Mouse (Mus musculus) intestine, embryonic 14.5 days (tissue): ENCODE measurements around the gene Lysmd3. TPM values are rescaled to one million over a fixed set of nuclear protein-coding genes. Genes with fewer than 3 reads are reported as not detected.
A peak's percentile ranks its signal among the peaks of the same experiment; 100 is the strongest.
"Not testable (repeated sequence)": the region's sequence is repeated elsewhere in the genome, so short reads cannot be mapped to it uniquely, and the experiment has no call there.

Experiments used
- ATAC-seq: fragments of 200-750 bp; cut with Nextera tagmentation; replicated peaks from 2 replicates; pipeline ENCODE4 v1.8.0; 2017; ENCODE audit warnings: low read depth, moderate number of reproducible peaks, moderate TSS enrichment, moderate library complexity; ENCODE audit not compliant: low FRiP score, low TSS enrichment
- DNase-seq: peaks from one replicate; pipeline ENCODE4 v3.0.0-alpha.2; 2018; ENCODE audit warnings: low spot score
- H3K27ac ChIP-seq: fragments of 300-500 bp; sonication (generic); 2 replicates; pipeline ENCODE4 v1.5.1; 2014; ENCODE audit warnings: low read depth, mild to moderate bottlenecking, control low read depth
- H3K27me3 ChIP-seq: fragments of 300-500 bp; sonication (generic); replicated peaks from 2 replicates; pipeline ENCODE4 v1.6.1; 2014; ENCODE audit warnings: low read length, control low read depth; ENCODE audit not compliant: control insufficient read depth, insufficient read depth
- H3K36me3 ChIP-seq: fragments of 300-500 bp; sonication (generic); 2 replicates; pipeline ENCODE4 v1.6.1; 2014; ENCODE audit warnings: low read length, control low read depth; ENCODE audit not compliant: control insufficient read depth, insufficient read depth
- H3K4me1 ChIP-seq: fragments of 300-500 bp; sonication (generic); replicated peaks from 2 replicates; pipeline ENCODE4 v1.6.1; 2014; ENCODE audit warnings: low read length, control low read depth, mixed read lengths; ENCODE audit not compliant: control insufficient read depth, insufficient read depth
- H3K4me2 ChIP-seq: fragments of 300-500 bp; sonication (generic); 2 replicates; pipeline ENCODE4 v1.6.1; 2014; ENCODE audit warnings: low read length
- H3K4me3 ChIP-seq: fragments of 300-500 bp; sonication (generic); 2 replicates; pipeline ENCODE4 v1.5.1; 2014; ENCODE audit warnings: low read depth, low read length, control low read depth, mixed read lengths
- H3K9ac ChIP-seq: fragments of 300-500 bp; sonication (generic); 2 replicates; pipeline ENCODE4 v1.6.1; 2014; ENCODE audit warnings: mild to moderate bottlenecking, low read length
- H3K9me3 ChIP-seq: fragments of 300-500 bp; sonication (generic); 2 replicates; pipeline ENCODE4 v1.6.1; 2016; ENCODE audit warnings: low read length, control low read depth; ENCODE audit not compliant: control insufficient read depth
- WGBS: fragments of 180-500 bp; shearing (Covaris S2); extraction: QIAGEN DNeasy Blood & Tissue Kit; methylation state at CpG from one replicate; pipeline ENCODE4 v1.1.7; 2014; 5-methylcytosine and 5-hydroxymethylcytosine counted together
- polyA plus RNA-seq: library from polyadenylated mRNA; unstranded; fragments of >200 nt; fragmentation: Nextera tagmentation; extraction: Ambion mirVana; gene quantifications from 2 replicates; pipeline ENCODE4 v1.2.1, GENCODE M21; 2014

The Lysmd3 gene
- polyA plus RNA-seq, 1 experiment from 2014 or later, result 25.0 TPM

- Histone ChIP-seq H3K9ac (no peak overlapping the region), H3K36me3 (no peaks in the 10 kb centered on the region), H3K27ac (no peak overlapping the region), H3K4me1 (peaks cover 10% of the 10 kb centered on the region; the same call in 1 of the 2 replicates), H3K4me2 (0 out of 2 replicates have a peak overlapping the region, but pooled peaks have one; percentile 20), H3K9me3 (no peaks in the 10 kb centered on the region), H3K27me3 (no peaks in the 10 kb centered on the region), H3K4me3 (no peak overlapping the region)
- DNase-seq (no peak), ATAC-seq (peak; percentile 72)
- 25% methylated on average over 6 of the region's 6 CpGs for WGBS
These were observed 16.6 kb upstream of the Lysmd3 start for GRCm38 (mm10) chr13:81640881-81641280.

- H3K4me3 ChIP-seq, result no peak overlapping the region
- 20% methylated on average over 8 of the region's 8 CpGs for WGBS
- H3K4me1 ChIP-seq, result peaks cover 10% of the 10 kb centered on the region; the same call in 1 of the 2 replicates
- H3K27me3 ChIP-seq, result no peaks in the 10 kb centered on the region
- no peak overlapping the region for H3K9ac ChIP-seq
- DNase-seq (peak; percentile 73), ATAC-seq (0 out of 2 replicates have a peak, but pooled peaks have one; percentile 48)
- no peaks in the 10 kb centered on the region for H3K9me3 ChIP-seq
- H3K27ac ChIP-seq, result no peak overlapping the region
- peak overlapping the region; percentile 20; the same call in 1 of the 2 replicates for H3K4me2 ChIP-seq
- H3K36me3 ChIP-seq, result no peaks in the 10 kb centered on the region
These were observed 16.0 kb upstream of the Lysmd3 start for GRCm38 (mm10) chr13:81641289-81642045.

GRCm38 (mm10) chr13:81642491-81643149, 14.8 kb upstream of the Lysmd3 start:
- no peak overlapping the region for H3K27ac ChIP-seq
- ATAC-seq (no peak), DNase-seq (no peak)
- no peak overlapping the region for H3K4me3 ChIP-seq
- H3K4me1 ChIP-seq, result peaks cover 10% of the 10 kb centered on the region; the same call in 1 of the 2 replicates
- no peaks in the 10 kb centered on the region for H3K36me3 ChIP-seq
- H3K27me3 ChIP-seq, result no peaks in the 10 kb centered on the region
- 63% methylated on average over 7 of the region's 7 CpGs for whole genome bisulfite sequencing
- H3K4me2 ChIP-seq, result no peak overlapping the region
- H3K9me3 ChIP-seq, result no peaks in the 10 kb centered on the region
- H3K9ac ChIP-seq, result no peak overlapping the region

- Histone ChIP-seq H3K27ac (no peak overlapping the region), H3K9me3 (no peaks in the 10 kb centered on the region), H3K4me2 (no peak overlapping the region), H3K4me1 (peaks cover 10% of the 10 kb centered on the region; the same call in 1 of the 2 replicates), H3K36me3 (no peaks in the 10 kb centered on the region), H3K9ac (no peak overlapping the region), H3K4me3 (no peak overlapping the region), H3K27me3 (no peaks in the 10 kb centered on the region)
- ATAC-seq (no peak), DNase-seq (no peak)
- 92% methylated on average over 11 of the region's 11 CpGs for WGBS
These were observed 13.4 kb upstream of the Lysmd3 start for GRCm38 (mm10) chr13:81644047-81644565.

DNA sequence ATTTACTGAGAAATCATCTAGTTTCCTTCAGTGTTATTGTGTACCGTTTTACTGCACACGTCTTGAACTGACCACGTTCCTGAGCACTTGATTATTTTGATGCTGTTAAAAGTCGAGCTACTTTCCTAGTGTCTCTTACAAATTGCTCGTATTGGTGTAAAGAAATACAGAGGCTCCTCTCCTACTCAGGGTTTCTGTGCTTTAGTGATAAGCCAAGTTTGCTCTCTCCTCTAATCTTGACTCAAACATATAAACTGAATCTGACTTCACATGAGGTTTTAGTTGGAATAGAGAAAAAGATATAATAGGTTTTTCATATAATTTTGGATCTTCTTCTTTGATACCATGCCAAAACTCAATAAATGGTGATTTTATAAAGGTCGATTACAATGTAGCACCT, 11.1 kb upstream of the Lysmd3 start:
- Histone ChIP-seq H3K4me3 (no peak overlapping the region), H3K9me3 (no peaks in the 10 kb centered on the region), H3K36me3 (no peaks in the 10 kb centered on the region), H3K27ac (no peak overlapping the region), H3K4me2 (no peak overlapping the region), H3K27me3 (no peaks in the 10 kb centered on the region), H3K4me1 (peaks cover 3% of the 10 kb centered on the region; the same call in 1 of the 2 replicates), H3K9ac (no peak overlapping the region)
- WGBS, result 87% methylated on average over 6 of the region's 6 CpGs
- ATAC-seq, result no peak
- no peak for DNase-seq

DNA sequence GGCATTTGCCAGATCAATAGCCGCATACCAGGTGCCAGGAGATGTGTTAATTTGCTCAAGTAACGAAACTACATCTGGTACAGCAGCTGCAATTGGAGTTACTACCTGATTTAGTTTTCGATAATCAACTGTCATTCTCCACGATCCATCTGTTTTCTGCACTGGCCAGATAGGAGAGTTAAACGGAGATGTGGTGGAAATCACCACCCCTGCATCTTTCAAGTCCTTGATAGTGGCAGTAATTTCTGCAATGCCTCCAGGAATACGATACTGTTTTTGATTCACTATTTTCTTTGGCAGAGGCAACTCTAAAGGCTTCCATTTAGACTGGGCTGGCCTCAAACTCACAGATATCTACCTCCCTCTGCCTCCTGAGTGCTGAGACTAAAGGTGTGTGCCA, 7.1 kb upstream of the Lysmd3 start:
- H3K27ac ChIP-seq, H3K9me3 ChIP-seq, H3K4me2 ChIP-seq, H3K27me3 ChIP-seq, H3K9ac ChIP-seq, H3K4me1 ChIP-seq, H3K4me3 ChIP-seq, ATAC-seq, H3K36me3 ChIP-seq, DNase-seq: not testable (repeated sequence)
- 74% methylated on average over 4 of the region's 6 CpGs for WGBS

DNA sequence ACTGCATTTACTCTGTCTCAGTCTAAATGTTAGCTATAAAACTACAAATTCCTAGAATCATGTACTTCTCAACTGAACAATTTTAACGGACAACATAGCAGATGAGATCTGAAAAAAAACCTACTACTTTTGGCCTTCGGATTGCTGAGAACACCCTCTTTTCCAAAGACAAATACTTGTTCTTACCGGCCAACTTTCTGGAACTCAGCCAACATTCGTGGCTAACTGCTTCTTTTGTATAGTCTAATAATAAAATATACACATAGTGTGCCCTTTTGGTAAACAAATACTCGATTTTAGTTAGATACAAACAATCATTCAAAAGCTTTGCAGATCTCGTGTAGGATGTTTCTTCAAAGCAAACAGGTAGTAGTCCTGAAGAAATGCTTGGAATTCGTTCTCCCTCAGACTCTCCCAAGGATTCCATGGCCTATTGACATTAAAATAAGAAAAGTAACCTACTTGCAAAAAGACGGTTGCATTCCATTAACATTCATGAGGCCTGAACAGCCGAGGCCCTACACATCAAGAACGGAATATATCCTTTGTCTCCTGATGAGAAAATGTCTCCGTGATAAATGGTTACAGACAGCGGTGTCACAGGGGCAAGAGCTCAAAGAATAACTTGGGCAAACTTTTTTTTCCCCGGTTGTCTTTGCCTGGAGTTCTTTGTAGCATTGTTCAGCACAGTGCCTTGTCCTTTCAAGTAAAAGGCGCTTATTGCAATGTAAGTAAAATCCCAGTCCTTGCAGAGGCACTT, 1.2 kb upstream of the Lysmd3 start:
- H3K4me2 ChIP-seq, result peak overlapping the region; percentile 56
- no peak overlapping the region for H3K4me3 ChIP-seq
- DNase-seq (no peak), ATAC-seq (no peak)
- H3K9me3 ChIP-seq, result no peaks in the 10 kb centered on the region
- 20% methylated on average over 14 of the region's 14 CpGs for WGBS
- no peak overlapping the region for H3K9ac ChIP-seq
- no peaks in the 10 kb centered on the region for H3K36me3 ChIP-seq
- no peak overlapping the region for H3K27ac ChIP-seq
- H3K4me1 ChIP-seq, result peaks cover 18% of the 10 kb centered on the region
- no peaks in the 10 kb centered on the region for H3K27me3 ChIP-seq

DNA sequence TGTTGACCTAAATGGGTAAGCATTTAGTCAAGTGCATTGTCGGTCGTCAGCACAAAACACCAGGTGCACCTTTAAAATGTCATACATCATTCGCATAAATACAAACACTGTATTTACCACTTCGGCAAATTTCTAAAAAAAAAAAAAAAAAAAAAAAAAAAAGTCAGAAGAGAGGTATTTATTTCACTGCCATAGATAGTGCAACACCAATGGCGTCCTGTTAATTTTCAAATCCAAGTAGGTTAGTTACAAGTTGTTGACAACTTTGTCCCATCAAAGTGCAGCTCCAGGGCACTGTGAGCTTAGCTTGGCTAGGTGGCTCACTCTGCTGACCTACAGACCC, 484 bp upstream of the Lysmd3 start:
- Histone ChIP-seq H3K27me3 (no peaks in the 10 kb centered on the region), H3K9me3 (no peaks in the 10 kb centered on the region), H3K27ac (peak overlapping the region; percentile 84), H3K36me3 (no peaks in the 10 kb centered on the region), H3K9ac (peak overlapping the region; percentile 46), H3K4me1 (peaks cover 18% of the 10 kb centered on the region), H3K4me2 (peak overlapping the region; percentile 56), H3K4me3 (peak overlapping the region; percentile 86)
- ATAC-seq (no peak), DNase-seq (no peak)
- 20% methylated on average over 5 of the region's 5 CpGs for WGBS
